Mouse (Mus musculus) ES-E14 (cell line): ENCODE measurements at regions not wholly inside any gene's neighbourhood (a gene's known extent, or its start where the extent isn't known, plus 50 kb on each side); places are given as distances from the start of the nearest gene placed in this dataset.

ENCODE experiments used
- CHD2 ChIP-seq: IDR thresholded peaks from 2 replicates; pipeline ENCODE4 v1.6.1; 2014; ENCODE audit warnings: mild to moderate bottlenecking, low read depth, low read length, inconsistent platforms
- ZNF384 ChIP-seq: IDR thresholded peaks from 2 replicates; pipeline ENCODE4 v1.6.1; 2012; ENCODE audit warnings: low read depth, low read length, inconsistent platforms

GRCm38 (mm10) chr11:16649599-16649998 is 102.4 kb upstream of the Egfr start:
- TF ChIP-seq ZNF384 (no peak), CHD2 (no peak)
